Mouse (Mus musculus) MEL (cell line): ENCODE data around the gene Catsper4.

Experiments
- CTCF ChIP-seq, 3 experiments: IDR thresholded peaks in 2 of 3; conservative IDR thresholded peaks in 1 of 3; 2 replicates each; pipeline ENCODE4 v1.5.1; 2011 to 2012; ENCODE audit warnings: low read length in 3 of 3, low read depth in 2 of 3, mild to moderate bottlenecking in 2 of 3, improper control_type of control experiment in 1 of 3, inconsistent platforms in 1 of 3, mixed read lengths in 1 of 3, moderate library complexity in 1 of 3; ENCODE audit not compliant: control insufficient read depth in 1 of 3, insufficient read depth in 1 of 3, poor library complexity in 1 of 3, severe bottlenecking in 1 of 3
- ELF1 ChIP-seq: IDR thresholded peaks from 2 replicates; pipeline ENCODE4 v1.6.1; 2014; ENCODE audit warnings: low read depth, mild to moderate bottlenecking, inconsistent platforms, low read length, improper control_type of control experiment, moderate library complexity
- ETS1 ChIP-seq: IDR thresholded peaks from 2 replicates; pipeline ENCODE4 v1.6.1; 2012; ENCODE audit warnings: low read depth, mild to moderate bottlenecking, inconsistent platforms, low read length, improper control_type of control experiment, moderate library complexity
- MAX ChIP-seq: IDR thresholded peaks from 2 replicates; pipeline ENCODE4 v1.6.1; 2011; ENCODE audit warnings: low read length, improper control_type of control experiment
- MAZ ChIP-seq: IDR thresholded peaks from 2 replicates; pipeline ENCODE4 v1.6.1; 2012; ENCODE audit warnings: low read depth, mild to moderate bottlenecking, inconsistent platforms, low read length, improper control_type of control experiment
- POLR2A ChIP-seq, 2 experiments: IDR thresholded peaks; 2 replicates each; pipeline ENCODE4 v1.6.1; 2011 to 2012; ENCODE audit warnings: low read length in 2 of 2, mild to moderate bottlenecking in 2 of 2, control low read depth in 1 of 2, improper control_type of control experiment in 1 of 2, low read depth in 1 of 2, moderate library complexity in 1 of 2; ENCODE audit not compliant: control insufficient read depth in 1 of 2, insufficient read depth in 1 of 2, poor library complexity in 1 of 2
- RCOR1 ChIP-seq: IDR thresholded peaks from 2 replicates; pipeline ENCODE4 v1.6.1; 2012; ENCODE audit warnings: low read depth, mild to moderate bottlenecking, inconsistent platforms, low read length, improper control_type of control experiment
- SMC3 ChIP-seq: IDR thresholded peaks from 2 replicates; pipeline ENCODE4 v1.6.1; 2011; ENCODE audit warnings: low read depth, low read length, improper control_type of control experiment
- USF1 ChIP-seq: IDR thresholded peaks from 2 replicates; pipeline ENCODE4 v1.6.1; 2014; ENCODE audit warnings: low read depth, mild to moderate bottlenecking, inconsistent platforms, low read length, improper control_type of control experiment, moderate library complexity
- ZKSCAN1 ChIP-seq: IDR thresholded peaks from 2 replicates; pipeline ENCODE4 v1.6.1; 2012; ENCODE audit warnings: low read depth, mild to moderate bottlenecking, inconsistent platforms, low read length, improper control_type of control experiment, moderate library complexity

GRCm38 (mm10) chr4:134271979-134272378, 44.8 kb upstream of the Catsper4 start:
- no peak for TF ChIP-seq USF1
- TF ChIP-seq ETS1, result no peak
- no peak for TF ChIP-seq SMC3
- TF ChIP-seq CTCF (IDR thresholded peaks at IDR 0.05 in 2 of 3, conservative IDR thresholded peaks at IDR 0.05 in 1 of 3; ENCODE audit: control insufficient read depth in 1 of 3, insufficient read depth in 1 of 3, low read depth in 2 of 3, low read length in 3 of 3, poor library complexity in 1 of 3, severe bottlenecking in 1 of 3), result no peak
- no peak for TF ChIP-seq ELF1
- TF ChIP-seq RCOR1, result no peak
- no peak for TF ChIP-seq POLR2A (IDR thresholded peaks at IDR 0.05; ENCODE audit: control insufficient read depth in 1 of 2, insufficient read depth in 1 of 2, low read depth in 1 of 2, low read length in 2 of 2, poor library complexity in 1 of 2)
- no peak for TF ChIP-seq MAX
- TF ChIP-seq MAZ, result no peak
- TF ChIP-seq ZKSCAN1, result no peak
